Mouse (Mus musculus) layer of hippocampus, adult 8-10 months (tissue): ENCODE measurements at regions not wholly inside any gene's neighbourhood (a gene's known extent, or its start where the extent isn't known, plus 50 kb on each side); places are given as distances from the start of the nearest gene placed in this dataset.

Experiments used
- DNase-seq, 2 experiments: peaks; one replicate each; pipeline ENCODE4 v3.0.0; 2022; ENCODE audit warnings: low spot score in 2 of 2

DNA sequence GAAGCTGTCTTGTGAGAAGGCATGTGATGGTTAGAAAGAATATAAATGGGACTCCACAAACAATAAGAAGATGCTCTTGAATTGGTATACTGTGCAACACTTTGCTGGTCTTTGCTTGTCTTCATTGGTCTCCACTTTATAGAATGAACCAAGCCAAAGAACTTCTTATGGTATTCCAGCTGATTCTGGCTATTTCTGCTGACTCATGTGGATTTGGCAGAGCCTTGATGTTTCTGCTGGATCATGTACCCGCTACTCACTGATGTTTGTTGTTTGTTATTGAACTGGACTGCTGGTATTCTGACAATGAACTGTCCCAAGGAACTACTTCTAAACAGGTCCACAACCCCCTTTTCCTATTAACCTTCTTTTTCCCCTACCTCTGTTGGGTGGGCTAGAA lies 234.5 kb upstream of the Prep start:
- DNase-seq = no peak

DNA sequence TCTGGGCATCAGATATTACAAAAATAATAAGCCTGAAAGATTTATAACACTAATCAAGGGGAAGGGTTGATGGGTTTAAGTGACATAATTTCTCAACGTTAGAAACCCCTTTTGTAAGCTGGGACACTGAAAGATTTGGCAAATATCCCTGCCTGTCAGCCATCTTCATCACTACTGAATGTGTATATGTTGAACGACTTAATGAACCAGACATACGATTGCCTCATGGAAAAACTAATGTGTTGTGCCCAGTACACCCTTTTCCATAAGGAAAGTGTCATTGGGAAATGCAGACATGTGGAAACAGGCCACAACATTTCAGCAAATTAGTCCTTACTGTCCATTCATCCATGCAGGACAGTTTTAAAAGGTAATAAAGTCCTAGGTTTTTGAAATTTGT lies 240.7 kb upstream of the Prep start:
- DNase-seq = no peak

DNA sequence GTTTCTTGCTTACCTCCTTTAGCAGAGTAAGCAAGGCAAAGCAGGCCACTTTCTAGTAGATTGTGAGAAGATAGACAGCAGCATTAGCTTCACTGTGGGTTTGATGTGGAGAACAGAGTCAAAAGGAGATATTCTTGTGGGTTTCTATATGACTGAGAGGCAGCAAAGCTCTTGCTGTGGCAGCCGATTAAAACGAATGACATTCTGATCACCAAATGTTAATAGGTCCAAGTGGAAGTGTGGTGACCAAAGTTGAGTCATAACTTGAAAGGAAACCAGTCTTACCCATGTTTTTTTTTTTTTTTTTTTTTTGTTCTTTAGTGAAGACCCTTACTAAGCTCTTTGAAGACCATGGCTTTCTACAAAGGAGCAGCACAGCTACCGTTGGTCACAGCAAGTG lies 245.3 kb upstream of the Prep start:
- DNase-seq = no peak

DNA sequence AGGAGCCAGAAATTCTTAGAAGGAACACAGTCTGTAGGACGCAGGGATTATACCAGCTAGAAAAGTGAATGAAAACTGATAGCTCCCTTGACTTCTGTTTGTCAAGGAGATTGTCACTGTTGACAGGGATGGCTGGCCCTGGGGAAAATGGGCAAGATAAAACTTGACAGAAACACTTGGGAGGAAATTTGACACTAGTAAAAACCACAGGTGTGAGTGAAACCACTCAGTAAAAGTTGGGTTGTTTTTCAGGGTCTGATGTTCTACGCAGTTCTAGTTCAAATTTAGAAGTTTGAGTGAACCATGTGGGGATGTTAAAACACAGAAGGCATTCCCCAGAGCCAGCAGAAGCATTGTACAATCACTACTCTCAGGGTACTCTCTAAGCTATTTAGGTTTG lies 246.6 kb upstream of the Prep start:
- no peak for DNase-seq

DNA sequence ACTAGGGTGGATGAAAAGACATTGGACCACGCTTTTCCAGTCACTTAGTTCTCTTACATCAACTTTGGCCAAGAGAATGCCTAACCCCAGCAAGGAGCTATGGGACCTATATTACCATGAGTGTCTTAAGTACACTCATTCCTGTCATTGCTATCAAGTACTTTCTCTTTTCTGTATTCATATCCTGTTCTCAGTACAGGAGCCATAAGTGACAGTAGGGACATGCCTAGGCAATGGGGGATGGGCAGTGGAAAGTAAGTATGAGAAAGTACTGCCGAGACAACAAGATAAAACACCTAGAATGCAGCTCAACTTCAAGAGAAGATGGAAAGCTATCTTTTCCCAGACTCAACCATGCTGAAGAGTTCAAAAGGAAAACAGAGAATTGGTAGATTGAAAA lies 247.6 kb upstream of the Prep start:
- no peak for DNase-seq

DNA sequence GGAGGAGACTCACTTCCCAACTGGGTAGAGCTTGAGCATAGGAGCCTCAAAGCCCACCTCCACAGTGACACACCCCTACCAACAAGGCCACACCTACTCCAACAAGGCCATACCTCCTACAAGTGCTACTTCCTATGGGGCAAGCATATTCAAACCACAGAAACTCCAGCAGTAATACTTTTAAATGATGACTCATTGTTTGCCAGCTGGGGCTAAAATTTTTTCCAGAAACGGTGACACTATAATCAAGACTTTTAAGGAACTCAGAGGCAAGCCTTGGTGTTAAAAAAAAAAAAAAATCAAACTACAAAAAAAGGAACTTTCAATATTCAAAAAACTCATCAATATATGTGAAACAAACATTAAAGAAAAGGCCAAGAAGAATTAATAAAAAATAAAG lies 248.4 kb upstream of the Prep start:
- DNase-seq = no peak

DNA sequence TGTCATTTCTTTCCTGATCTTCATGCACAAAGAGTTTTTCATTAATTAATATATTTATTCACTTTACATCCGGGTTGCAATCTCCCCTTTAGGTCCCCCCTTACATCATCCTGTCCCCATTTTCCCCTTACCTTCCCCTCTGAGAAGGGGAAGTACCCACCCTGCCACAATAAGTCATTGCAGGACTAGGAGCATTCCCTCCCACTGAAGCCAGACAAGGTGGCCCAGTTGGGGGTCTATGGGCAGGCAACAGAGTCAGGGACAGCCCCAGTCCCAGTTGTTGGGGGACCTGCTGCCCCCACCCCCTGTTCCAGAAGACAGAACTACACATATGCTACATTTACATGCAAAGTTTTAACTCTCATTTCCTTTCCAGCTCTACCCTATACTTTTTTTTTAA lies 267.9 kb upstream of the Prdm1 start:
- no peak for DNase-seq

DNA sequence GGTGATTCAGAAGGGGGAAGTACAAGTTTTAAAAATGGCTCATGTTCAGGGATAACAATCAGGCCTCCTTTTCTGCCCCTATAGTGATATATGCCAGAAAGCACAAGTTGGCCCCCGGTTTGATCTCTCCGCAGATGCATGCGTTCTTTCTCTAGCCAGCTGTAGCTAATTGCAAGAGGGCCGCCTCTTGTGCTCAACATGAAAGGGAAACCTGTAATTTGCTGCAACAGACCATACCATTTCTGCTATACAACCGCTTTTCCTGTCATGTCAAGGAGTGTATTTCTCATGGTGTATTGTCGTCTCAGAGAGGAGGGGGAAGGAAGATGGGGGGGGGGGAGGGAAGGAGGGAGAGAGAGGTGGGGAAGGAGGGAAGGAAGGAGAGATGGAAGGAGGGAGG lies 257.1 kb upstream of the Prdm1 start:
- DNase-seq = no peak

DNA sequence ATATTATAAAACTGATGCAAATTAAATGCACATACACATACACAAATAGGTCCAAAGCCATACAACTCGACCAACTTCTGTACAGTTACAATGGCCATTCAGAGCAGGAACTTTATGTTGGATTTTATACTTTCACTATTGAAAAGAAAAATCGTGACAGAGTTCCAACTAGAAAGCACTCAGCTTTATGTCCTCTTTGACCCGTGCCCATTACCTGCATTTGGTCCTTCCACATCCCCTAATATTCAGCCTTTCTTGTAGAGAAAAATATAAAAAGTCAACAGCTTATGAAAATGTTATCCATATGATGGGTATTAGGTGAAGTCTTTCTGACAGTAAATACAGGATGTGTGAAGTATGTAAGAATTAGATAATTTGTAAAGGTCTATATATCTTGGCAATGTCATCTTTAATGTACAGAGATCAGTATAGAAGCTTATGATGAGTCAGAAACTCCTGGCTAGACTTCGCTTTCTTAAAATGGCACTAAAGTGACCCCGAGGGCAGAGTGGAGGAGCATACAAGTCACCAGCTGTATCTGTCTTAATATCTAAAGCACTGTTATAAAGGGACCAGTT lies 252.2 kb upstream of the Prdm1 start:
- no peak for DNase-seq

DNA sequence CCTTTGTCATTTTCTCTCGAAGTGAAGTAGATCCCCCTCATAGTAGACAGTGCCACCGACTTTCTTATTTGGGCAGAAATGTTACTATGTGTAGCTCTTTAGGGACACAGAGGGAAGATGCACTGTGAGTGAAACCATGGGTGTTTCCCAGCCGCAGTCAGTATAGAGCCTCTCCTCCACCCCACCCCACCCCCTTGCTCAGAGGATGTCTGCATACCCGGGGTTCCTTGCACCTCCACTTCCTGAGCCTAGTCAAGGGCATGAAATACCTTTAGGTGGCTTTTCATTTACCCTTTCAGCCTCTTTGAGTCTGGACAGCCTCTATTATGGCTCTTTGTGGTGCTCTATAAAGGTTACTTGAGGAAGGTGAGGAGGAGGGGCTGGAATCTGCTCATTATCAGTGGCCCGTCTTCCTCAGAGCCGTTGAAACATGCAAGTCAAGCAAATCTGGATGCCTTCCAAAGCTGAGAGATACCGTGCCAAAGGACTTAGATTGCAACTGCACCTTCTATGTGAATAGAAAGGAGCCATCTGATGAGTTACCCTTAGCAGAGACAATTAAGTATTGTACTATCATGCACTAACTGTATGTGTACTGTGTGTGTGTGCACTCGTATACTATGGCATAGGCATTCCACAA lies 251.4 kb upstream of the Prdm1 start:
- DNase-seq = no peak

DNA sequence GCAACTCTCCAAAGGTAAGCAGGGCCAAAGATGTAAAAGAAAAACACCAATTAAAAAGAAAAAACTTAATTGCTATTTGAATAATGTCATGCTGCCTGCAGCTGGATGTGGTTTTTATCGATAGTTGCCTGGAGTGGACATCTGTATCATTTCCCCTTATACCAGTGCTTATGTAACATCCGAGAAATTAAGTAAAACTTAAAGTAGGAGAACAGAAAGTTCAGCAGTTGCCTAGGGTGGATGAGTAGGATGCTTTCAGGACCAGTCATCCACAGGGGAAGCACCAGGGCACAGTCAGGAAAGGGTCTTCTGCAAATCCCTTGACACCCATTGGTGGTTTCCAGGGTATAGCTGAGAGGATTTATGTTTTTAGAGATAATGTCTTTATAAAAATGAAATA lies 248.9 kb upstream of the Prdm1 start:
- DNase-seq = no peak

DNA sequence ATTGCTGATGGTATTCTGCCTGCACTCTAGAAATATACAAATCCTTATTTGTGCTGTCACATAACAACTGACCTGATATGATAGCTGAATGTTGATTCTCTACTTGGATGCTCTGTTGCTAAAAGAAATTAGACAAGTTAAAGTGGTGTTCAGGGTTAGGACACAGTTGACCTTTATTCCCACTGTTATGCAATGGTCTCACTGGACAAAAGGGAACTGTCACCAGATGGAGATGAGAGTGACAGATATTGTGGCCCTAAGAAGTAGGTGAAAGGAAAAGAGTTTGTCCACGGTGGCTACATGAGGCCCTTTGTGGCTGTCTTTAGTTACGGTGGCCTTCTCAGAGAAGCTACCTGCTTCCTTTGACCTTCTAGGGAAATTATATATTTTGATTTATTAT lies 247.9 kb upstream of the Prdm1 start:
- DNase-seq = no peak

DNA sequence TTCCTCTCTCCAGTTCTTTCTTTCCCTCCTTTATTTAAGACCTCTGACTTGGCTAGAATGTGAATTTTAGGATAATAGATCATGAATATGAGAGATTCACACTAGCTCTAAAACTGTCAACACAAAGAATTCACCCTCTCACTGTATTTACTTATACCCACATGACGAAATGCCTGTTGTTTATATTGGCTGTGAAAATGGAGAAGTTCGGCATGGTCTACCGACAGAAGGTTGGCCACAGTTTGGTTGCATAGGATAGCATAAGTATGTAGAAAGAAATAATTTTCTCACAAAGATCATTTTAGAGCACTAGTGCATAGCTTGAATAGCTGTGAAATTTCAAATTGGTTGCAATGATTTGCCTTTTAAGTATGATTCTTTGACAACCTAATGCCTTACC lies 237.2 kb upstream of the Prdm1 start:
- no peak for DNase-seq

DNA sequence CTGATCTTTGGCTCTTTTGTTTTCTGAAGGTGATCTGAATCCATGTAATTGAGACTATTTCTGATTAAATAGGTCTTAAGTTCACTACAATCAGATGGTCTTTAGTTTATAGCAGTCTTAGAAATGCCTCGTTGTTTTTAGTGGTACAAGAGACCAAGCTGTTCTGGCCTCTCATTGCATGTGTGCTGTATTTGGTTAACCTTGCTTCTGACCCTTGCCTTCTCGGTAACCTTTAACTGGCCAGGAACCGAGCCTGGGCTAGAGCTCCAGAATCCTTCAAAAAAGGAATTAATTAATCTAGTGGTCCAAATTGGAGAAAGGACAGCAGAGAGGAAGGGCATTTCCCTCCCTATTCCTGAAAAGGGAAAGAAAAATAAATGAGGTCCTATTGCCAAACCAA lies 234.8 kb upstream of the Prdm1 start:
- DNase-seq = no peak

DNA sequence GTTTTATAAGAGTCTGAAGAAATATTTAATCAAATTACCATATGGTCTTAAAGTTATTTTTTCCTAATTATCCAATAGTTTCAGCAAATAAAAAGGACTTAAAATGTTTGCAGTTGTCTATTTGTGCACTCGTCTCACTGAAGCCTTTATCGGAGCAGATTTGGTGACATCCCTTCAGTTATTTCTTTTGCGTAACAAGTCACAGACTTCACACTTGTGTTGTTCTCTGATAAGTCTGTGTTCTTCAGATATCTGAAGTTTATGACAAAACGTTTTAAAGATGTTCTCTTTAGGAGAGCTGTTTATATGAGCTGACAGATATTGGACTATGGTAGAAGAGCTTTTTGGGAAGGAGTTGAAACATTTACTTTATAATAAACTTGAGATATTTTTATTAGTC lies 233.8 kb upstream of the Prdm1 start:
- no peak for DNase-seq

DNA sequence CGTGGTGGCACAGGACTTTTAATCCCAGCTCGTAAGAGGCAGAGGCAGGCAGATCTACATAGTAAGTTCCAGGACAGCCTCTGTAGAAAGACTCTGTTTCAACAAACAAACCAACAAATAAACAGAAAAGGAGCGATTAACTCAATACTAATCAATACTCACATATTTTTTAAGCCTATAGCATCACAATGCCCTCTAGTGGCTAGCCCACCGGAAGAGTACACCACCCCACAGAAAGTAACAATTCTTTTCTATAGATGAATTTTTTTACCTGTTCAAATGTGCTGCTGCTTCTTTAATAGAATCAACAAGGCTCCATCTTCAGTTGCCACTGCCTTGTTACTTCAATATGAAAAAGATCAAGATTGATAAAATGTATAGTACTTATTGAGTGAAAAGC lies 233.0 kb upstream of the Prdm1 start:
- no peak for DNase-seq

DNA sequence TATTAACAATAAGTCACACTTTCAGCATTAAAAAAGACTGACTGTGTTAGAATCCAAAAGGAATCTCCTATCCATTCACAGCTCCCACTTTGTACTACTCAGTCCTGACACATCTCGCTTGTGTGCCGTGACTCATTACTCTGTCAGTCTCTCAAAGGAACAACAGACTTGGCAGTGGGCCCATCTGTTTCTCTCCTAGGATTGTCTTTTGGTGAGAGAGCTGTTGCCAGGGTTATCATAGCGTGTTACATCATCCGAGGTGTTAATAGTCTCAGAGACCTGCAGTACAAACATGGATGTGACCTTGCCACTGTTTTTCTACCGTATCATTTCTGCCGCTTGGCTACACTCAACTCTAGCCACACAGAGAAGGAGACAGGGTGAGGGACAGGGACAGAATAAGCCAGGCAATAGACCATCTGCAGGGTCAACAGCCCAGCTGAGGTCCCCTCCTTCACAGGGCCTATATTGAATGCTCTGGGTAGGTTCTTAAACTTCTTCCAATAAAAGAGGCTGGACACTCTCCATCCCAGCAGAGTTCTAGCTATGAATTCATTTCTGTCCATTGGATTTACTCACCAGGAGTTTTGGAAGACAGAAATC lies 227.2 kb upstream of the Prdm1 start:
- DNase-seq = peak; percentile 6 to 21

DNA sequence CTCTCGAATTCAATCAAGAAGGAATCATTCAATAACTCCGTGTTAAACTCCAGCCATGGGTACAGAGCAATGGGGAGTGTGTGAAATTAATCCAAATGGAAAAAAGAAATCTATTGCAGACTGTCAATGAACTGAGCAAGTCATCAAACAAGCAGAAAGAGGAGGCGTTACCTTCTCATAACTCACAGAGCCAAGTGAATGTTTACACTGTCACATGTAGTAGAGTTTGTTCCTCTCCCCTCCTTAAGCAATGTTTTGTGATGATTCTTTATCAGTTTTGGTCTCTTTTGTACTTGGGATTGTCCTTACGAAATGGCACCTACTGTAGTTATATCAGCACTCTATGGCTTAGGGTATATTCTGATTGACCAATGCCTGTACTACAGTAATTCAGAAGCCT lies 226.6 kb upstream of the Prdm1 start:
- no peak for DNase-seq

DNA sequence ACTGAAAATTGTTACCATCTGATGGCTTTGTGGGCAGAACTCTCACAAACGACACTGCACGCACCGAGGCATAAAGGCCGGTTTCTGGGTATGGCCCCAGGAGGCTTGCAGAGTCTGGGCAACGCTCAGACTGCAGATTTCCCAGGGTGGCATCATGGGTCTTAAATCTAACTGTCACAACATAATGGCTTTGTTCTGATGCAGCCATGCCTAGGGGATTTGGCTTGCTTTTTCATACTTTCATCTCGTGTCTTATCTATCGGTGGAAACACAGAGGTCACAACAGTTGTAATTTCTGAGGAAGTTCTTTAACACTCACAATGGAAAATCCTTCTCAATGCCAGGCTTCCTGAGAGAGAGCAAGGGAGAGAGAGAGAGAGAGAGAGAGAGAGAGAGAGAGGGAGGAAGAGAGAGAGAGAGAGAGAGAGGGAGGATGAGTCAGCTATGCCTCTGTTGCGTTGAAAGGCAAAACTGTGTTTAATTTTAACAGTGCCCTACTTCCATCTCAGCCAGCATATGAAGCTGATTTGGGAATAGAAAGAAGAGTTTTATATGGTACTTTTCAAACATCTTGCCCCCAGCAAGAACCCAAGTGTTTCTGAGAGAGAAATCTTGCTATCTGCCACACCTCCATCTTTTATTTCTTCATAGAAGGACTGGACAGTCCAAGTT lies 224.6 kb upstream of the Prdm1 start:
- no peak for DNase-seq

DNA sequence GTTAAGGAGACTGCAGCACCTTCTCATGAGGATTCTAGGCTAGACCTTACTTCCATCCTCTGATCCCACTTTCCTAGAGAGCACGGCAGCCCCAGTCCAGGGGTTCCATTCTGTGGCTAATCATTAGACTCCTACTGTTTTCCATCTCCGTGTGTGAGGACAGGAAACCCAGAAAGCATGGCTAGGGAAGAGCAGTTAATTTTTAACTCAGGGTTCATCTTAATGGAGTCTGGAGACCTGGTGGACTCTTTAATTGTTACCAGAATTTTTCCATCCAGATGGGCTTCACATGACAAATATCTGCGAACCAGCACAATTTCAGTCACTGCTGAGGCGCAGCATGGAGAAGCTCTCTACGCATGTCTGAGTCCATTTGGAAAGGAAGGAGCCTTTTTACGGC lies 222.8 kb upstream of the Prdm1 start:
- DNase-seq = no peak

DNA sequence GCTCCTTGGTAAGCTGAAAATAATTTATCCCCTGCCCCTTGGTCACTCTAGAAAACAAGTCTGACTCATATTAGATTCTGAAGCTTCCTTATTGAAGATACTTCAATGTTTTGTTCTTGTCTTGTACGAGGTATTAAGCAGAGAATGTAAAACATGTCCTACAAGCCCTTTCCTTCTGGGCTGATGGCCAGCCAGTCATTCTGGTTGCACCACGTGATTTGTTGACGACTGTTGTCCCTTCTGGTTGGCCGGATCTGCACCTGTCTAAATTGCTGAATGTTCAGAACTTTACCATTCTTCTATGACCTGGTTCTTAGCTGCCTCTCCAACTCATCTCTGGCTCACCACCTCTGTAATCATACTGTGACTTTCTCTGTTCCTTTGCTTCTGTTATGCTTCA lies 220.9 kb upstream of the Prdm1 start:
- DNase-seq = no peak

DNA sequence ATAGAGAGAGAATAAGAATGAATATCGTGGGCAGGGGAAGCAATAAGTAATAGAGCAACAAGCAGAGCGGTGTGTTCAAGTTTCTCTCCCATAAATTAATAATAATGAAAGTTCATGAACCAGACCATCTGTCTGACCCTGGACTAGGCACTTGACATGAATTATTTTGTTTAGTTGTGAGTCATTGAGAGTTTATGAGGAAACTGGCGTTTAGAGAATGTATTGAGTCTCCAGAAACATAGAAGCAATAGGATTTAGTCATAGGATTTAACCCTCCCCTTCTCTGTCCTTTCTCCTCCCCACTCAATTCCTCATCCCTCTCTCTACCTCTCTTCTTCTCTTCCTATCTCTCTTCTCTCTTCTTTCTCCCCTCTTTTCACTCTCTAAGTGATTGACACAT lies 219.1 kb upstream of the Prdm1 start:
- DNase-seq = no peak

DNA sequence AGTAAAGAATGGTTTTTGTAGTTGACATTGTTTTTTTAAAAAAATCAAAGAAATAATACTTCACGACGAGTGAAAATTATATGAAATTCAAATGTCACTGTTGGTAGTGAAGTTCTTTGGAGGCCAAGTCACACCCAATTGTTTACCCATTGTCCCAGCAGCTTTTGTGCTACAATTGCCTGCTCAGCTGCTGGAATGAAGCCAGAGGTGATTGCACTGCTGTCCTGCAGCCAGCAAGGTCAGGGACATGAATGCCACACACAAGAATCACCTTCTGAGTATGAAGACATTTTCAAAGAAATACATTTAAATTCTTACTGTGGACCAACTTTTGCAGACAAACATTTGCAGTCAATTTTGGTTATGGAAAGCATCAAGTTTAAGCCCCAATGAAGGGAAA lies 215.9 kb upstream of the Prdm1 start:
- DNase-seq = no peak
